Mouse (Mus musculus) erythroblast, embryonic 14.5 days (primary cell): ENCODE results near the gene Rab27a.

ENCODE experiments used
- GATA1 ChIP-seq: IDR thresholded peaks from 2 replicates; pipeline ENCODE4 v1.6.1; 2012; ENCODE audit warnings: low read length, inconsistent platforms, mixed read lengths
- TAL1 ChIP-seq: IDR thresholded peaks from 3 replicates; pipeline ENCODE4 v1.6.1; 2012; ENCODE audit warnings: low read length, inconsistent platforms, mixed read lengths

DNA sequence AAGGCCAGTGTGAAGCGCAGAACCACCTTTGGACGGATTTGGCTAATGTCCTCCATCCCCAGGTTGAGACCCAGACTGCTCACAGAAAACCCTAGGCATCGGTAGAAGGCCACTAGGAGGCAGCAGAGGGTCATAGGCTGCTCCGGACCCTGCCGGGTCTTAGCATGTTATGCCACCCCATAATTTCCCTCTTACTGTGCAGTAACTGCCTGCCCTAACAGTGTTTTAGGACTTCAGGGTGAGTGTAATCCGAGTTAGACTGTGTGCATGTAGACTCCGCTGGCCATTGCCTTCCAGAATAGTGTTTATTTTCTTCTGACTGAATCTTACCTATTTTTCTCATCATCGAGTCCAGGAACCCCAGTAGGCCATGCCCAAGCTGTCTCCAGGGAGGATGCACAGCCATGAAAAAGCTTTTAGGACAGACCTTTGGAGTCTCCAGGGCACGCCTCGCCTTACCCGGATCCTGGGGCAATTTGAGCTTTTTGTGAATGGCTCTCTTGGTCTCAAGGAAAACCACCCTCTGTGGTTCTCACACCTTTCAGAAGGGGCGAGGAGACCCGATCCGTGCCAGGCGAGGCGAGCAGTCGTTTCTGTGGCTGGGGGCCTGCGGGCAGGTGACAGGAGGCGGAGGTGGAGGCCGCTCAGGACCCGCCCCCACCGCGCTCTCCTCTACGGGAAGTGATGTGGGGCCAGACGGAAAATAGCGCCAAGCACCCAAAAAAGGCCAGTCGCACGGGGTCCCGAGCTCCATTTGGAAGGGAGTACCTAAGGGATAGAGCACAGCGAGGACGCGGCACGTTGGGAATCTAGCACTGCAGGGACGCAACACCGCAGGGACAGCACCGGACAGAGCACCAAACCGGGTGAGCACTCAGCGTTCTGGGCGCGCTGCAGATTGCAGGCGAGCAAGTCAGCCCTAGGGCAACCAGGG lies at the start of gene Rab27a:
- TF ChIP-seq GATA1 (no peak), TAL1 (no peak)
